Mouse (Mus musculus): ENCODE measurements around the gene Olfr62. TPM values are rescaled to one million over a fixed set of nuclear protein-coding genes. Genes with fewer than 3 reads are reported as not detected.
A peak's percentile ranks its signal among the peaks of the same experiment; 100 is the strongest.

The Olfr62 gene
- polyA plus RNA-seq (2021), result not detected

GRCm38 (mm10) chr4:118658652-118659051, at the start of gene Olfr62:
TSS of gene Olfr62 (plus strand) at chr4:118658952.
- TF ChIP-seq CTCF (IDR thresholded peaks at IDR 0.05), result no peak
- no peak for DNase-seq (ENCODE audit: low read depth, low spot score)
- ChIA-PET CTCF (no interaction called here), POLR2A (no interaction called here)
- H3K27me3 ChIP-seq, result peaks cover 4% of the 10 kb centered on the region
- no peak for ATAC-seq
- in situ Hi-C loops (cut with MboI; ENCODE audit: low pct_unique_long_range_greater_than_20kb), result no loop called here

- CTCF ChIA-PET, result no interaction called here
- no peak for TF ChIP-seq CTCF (IDR thresholded peaks at IDR 0.05)
These were observed 48.9 kb upstream of the Olfr62 start for GRCm38 (mm10) chr4:118609836-118610235.

GRCm38 (mm10) chr4:118612619-118613018, 46.1 kb upstream of the Olfr62 start:
- peak; percentile 75 for TF ChIP-seq CTCF (IDR thresholded peaks at IDR 0.05)
- ATAC-seq (no peak), DNase-seq (ENCODE audit: low read depth, low spot score) (no peak)
- in situ Hi-C loops (cut with MboI; ENCODE audit: low pct_unique_long_range_greater_than_20kb), result no loop called here
- H3K27me3 ChIP-seq, result peaks cover 4% of the 10 kb centered on the region
- ChIA-PET CTCF (interaction anchor here (0.9 kb wide), 1 partner anchor 23 kb away, joined by 3 read pairs; no protein-coding TSS in a partner anchor), POLR2A (no interaction called here)

More at GRCm38 (mm10) chr4:118609836-118610235, 48.9 kb upstream of the Olfr62 start:
- DNase-seq (ENCODE audit: low read depth, low spot score) (no peak), ATAC-seq (no peak)
- POLR2A ChIA-PET, result no interaction called here
- H3K27me3 ChIP-seq, result peaks cover 12% of the 10 kb centered on the region
- in situ Hi-C loops (cut with MboI; ENCODE audit: low pct_unique_long_range_greater_than_20kb), result no loop called here

- ChIA-PET POLR2A (no interaction called here), CTCF (no interaction called here)
- no peak for DNase-seq (ENCODE audit: low read depth, low spot score)
- ATAC-seq, result no peak
- H3K27me3 ChIP-seq, result peaks cover 2% of the 10 kb centered on the region
- no peak for TF ChIP-seq CTCF (IDR thresholded peaks at IDR 0.05)
- in situ Hi-C loops (cut with MboI; ENCODE audit: low pct_unique_long_range_greater_than_20kb), result no loop called here
These were observed 43.3 kb upstream of the Olfr62 start for GRCm38 (mm10) chr4:118615412-118615811.

GRCm38 (mm10) chr4:118620279-118620966, 38.3 kb upstream of the Olfr62 start, which contains the start of the genes Cfap57 and Ebna1bp2:
TSS of gene Cfap57 (minus strand) at chr4:118620777.
TSS of gene Ebna1bp2 (plus strand) at chr4:118620799.
- ChIA-PET POLR2A (no interaction called here), CTCF (no interaction called here)
- ATAC-seq (peak; percentile 86), DNase-seq (ENCODE audit: low read depth, low spot score) (peak; percentile 71)
- in situ Hi-C loops (cut with MboI; ENCODE audit: low pct_unique_long_range_greater_than_20kb), result no loop called here
- peaks cover 2% of the 10 kb centered on the region for H3K27me3 ChIP-seq
- no peak for TF ChIP-seq CTCF (IDR thresholded peaks at IDR 0.05)

GRCm38 (mm10) chr4:118620967-118621320, 37.8 kb upstream of the Olfr62 start:
- DNase-seq (ENCODE audit: low read depth, low spot score), result no peak
- in situ Hi-C loops (cut with MboI; ENCODE audit: low pct_unique_long_range_greater_than_20kb), result no loop called here
- TF ChIP-seq CTCF (IDR thresholded peaks at IDR 0.05), result no peak
- ChIA-PET POLR2A (no interaction called here), CTCF (no interaction called here)
- peaks cover 2% of the 10 kb centered on the region for H3K27me3 ChIP-seq
- peak; percentile 19 for ATAC-seq

GRCm38 (mm10) chr4:118621781-118622180, 37.0 kb upstream of the Olfr62 start:
- CTCF ChIA-PET, result no interaction called here
- DNase-seq (ENCODE audit: low read depth, low spot score) (no peak), ATAC-seq (no peak)
- TF ChIP-seq CTCF (IDR thresholded peaks at IDR 0.05), result no peak
- POLR2A ChIA-PET, result no interaction called here
- in situ Hi-C loops (cut with MboI; ENCODE audit: low pct_unique_long_range_greater_than_20kb), result no loop called here
- H3K27me3 ChIP-seq, result peaks cover 2% of the 10 kb centered on the region

GRCm38 (mm10) chr4:118630261-118630660, 28.5 kb upstream of the Olfr62 start:
- no peak for ATAC-seq
- ChIA-PET CTCF (no interaction called here), POLR2A (no interaction called here)
- in situ Hi-C loops (cut with MboI; ENCODE audit: low pct_unique_long_range_greater_than_20kb), result loop anchor here (25.0 kb wide), 1 partner anchor 532 kb away; the partner anchor contains the start of gene Zfp691
- H3K27me3 ChIP-seq, result no peaks in the 10 kb centered on the region
- TF ChIP-seq CTCF (IDR thresholded peaks at IDR 0.05), result no peak
- no peak for DNase-seq (ENCODE audit: low read depth, low spot score)

GRCm38 (mm10) chr4:118642346-118643190, 16.2 kb upstream of the Olfr62 start:
- ATAC-seq (no peak), DNase-seq (ENCODE audit: low read depth, low spot score) (no peak)
- no peak for TF ChIP-seq CTCF (IDR thresholded peaks at IDR 0.05)
- H3K27me3 ChIP-seq, result peaks cover 6% of the 10 kb centered on the region
- POLR2A ChIA-PET, result no interaction called here
- CTCF ChIA-PET, result no interaction called here
- in situ Hi-C loops (cut with MboI; ENCODE audit: low pct_unique_long_range_greater_than_20kb), result loop anchor here (10.0 to 25.0 kb wide), 3 partner anchors 352 to 562 kb away; partner anchors contain the start of gene Zfp691

GRCm38 (mm10) chr4:118645234-118645633, 13.5 kb upstream of the Olfr62 start:
- POLR2A ChIA-PET, result no interaction called here
- in situ Hi-C loops (cut with MboI; ENCODE audit: low pct_unique_long_range_greater_than_20kb), result loop anchor here (10.0 to 25.0 kb wide), 3 partner anchors 350 to 560 kb away; partner anchors contain the start of gene Zfp691
- DNase-seq (ENCODE audit: low read depth, low spot score), result no peak
- TF ChIP-seq CTCF (IDR thresholded peaks at IDR 0.05), result peak; percentile 61
- no peak for ATAC-seq
- H3K27me3 ChIP-seq, result no peaks in the 10 kb centered on the region
- CTCF ChIA-PET, result interaction anchor here (1.1 to 1.2 kb wide), 2 partner anchors 39 to 62 kb away, joined by 3 to 4 read pairs; no protein-coding TSS in a partner anchor

GRCm38 (mm10) chr4:118687086-118687485, 28.3 kb downstream of the Olfr62 start:
- DNase-seq (ENCODE audit: low read depth, low spot score), result no peak
- ChIA-PET CTCF (no interaction called here), POLR2A (no interaction called here)
- no peak for TF ChIP-seq CTCF (IDR thresholded peaks at IDR 0.05)
- in situ Hi-C loops (cut with MboI; ENCODE audit: low pct_unique_long_range_greater_than_20kb), result no loop called here
- no peak for ATAC-seq
- no peaks in the 10 kb centered on the region for H3K27me3 ChIP-seq
